Mouse (Mus musculus) heart, adult 9 months (tissue): ENCODE data around the gene Dpy30.
A peak's percentile ranks its signal among the peaks of the same experiment; 100 is the strongest.

ENCODE experiments used
- DNase-seq, 2 experiments: peaks; one replicate each; pipeline ENCODE4 v3.0.0; 2022; ENCODE audit warnings: low spot score in 2 of 2

Dpy30 gene

DNA sequence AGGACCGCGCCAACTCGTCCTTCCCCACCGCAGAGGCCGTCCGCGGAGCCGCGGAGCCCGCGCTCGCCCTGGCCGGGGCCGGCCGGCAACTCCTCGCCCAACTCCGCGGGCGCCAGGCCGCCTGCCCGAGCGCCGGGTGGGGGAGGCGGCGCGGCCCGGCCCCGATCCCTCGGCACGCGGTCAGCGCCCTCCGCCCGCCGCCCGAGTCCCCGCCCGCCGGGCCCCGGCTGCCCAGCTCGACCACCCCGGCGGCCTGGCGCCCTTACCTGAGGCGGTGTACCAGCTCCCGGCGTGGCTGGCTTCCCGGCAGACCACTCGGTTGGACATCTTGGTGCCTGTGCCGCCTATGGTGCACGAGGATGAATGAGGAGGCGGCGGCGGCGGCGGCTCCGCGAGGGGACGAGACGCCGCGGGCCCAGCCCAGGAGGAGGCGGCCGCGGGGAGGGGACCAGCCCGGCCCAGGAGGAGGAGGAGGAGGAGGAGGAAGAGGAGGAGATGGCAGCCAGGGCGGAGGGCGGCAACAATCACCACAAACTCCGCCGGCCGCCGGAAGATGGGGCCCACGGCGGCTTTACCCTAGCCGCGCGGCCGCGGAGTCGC, 29.2 kb downstream of the Dpy30 start:
- peak; percentile 83 to 86 for DNase-seq

DNA sequence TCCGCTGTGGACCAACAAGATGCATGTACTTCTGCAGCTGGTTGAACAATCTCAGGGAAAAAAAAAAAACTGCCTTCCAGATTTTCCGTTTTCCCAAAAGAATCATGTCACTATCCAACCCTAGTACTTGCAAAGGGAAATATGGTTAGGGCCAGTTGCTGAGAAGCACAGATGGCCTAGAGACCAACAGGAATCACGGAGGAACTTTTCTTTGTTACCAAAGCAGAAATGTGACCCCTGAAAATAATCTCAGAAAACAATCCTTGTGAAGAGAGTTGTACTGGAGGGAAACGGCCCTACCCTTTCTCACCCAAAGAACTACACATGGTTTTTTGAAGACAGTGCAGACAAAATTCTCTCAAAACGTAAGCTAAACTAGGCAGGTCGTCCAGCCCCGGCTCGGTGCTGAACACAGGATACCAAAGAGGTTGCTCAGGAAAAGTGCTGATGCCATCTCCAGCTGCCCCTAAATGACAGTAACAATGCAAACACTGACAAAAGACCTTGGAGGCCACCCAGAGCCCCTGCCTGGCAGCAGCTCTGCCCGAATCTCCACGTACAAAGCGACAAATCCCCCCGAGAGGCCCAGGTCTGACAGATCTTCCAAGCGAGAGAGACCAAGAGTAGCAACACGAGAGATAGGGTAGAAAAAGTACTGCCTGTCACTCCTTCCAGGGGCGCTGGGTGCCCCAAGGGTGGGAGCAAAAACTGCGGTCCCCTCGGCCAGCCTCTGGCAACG, 29.9 kb downstream of the Dpy30 start:
- DNase-seq: peak; percentile 23 to 30

DNA sequence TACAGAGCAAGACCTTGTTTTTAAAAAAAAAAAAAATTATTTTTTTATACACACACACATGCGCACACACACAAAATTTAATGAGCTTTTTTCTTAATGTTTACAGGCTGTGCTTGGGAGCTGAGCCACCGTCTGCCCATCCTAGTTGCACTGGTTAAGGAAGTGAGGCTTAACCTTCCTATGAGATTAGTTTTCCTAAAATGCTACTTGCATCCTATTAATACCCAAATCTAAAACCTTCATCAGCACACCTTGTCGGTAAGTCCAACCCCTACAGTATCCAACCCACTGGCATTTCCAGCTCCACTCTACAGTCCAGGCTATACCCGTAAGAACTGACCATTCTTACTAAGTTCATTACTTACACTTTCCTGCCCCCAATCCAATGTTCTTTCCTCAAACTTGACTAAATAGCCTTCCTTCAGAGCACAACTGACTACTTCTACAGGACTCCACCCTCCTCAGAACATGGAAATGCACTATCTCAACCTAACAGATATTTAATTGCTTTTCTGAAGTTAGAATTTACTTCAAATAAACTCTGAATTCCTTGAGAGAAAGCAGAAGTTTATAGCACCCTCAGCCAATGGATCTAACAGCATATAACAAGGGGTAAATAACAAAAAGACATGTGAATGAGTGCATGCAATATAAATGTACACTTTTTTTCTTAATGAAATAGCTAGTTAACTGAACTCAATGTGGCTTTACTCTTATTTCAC, 31.9 kb downstream of the Dpy30 start:
- no peak for DNase-seq

DNA sequence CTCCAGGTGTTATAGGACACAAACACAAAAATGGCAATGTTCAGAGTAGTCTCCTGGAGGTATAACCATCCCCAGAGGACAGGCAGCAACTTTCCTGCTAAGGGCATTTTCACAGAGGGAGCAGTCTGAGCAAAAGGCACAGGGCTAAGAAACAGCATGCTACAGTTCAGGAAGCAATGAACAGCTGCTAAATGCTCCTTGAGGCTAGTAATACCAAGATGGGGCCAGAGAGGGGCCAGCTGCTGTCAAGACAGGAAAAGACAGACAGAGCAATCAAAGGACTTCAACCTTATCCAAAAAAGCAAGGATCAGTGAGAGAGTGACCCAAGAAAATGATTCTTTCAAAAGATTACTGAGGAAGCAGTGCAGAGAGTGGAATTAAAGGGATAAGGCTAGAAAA, 32.9 kb downstream of the Dpy30 start:
- DNase-seq: no peak

DNA sequence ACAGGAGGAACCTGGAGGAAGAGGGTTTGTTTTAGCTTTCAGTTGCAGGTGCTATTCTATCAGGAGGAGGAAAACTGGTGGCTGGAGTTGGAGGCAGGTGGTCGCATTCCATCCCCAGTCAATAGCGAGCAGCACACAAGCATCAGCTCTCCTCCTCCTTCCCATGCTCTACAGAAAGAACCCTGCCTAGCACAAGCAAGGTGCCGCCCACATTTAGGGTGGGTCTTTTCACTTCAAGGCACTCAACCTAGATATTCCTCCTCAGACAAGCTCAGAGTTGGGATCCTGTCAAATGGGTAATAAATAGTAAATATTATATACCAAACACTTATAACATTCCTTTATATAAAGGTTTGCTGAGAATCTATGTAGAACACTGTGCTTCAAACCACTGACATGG, 33.5 kb downstream of the Dpy30 start:
- DNase-seq: no peak

DNA sequence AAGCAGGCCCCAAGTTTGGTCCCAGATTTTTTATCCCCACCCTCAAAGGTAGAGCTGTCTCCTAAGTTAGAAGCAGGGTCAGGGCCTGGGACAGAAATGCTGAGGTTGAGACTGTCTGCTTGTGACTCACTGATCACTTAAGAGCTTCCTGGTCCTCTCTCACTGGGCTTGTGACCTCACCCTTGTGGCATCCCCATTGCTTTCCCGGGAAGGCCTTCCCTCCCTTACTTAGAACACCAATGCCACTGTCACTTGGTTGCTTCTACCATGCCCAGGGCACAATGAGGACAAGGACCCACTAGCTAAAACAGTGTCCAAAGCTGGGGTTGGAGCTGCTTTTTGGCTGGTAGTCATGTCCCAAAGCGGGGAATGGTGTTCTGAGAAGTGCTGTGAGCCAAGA, 35.1 kb downstream of the Dpy30 start:
- DNase-seq: no peak

DNA sequence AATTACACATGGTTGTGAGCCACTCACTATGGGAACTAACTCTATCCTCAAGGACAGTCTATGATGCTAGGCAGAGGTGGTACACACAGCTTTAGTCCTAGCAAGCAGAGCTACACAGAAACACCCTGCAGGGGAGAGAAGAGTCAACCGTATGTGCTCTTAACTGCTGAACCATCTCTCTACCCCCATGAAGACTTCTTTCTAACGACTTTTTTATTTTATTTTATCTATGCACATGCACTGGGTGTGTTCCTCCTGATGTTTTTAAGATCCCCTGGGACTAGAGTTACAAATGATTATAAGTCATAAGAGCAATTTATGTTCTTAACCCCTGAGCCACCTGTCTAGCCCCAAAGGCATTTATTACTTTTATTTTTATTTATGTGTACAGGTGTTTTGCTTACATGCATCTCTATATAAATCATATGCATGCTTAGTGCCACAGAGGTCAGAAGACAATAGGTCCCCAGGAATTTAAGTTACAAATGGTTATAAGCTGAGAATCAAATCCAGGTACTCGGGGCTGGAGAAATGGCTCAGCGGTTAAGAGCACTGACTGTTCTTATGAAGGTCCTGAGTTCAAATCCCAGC, 37.5 kb downstream of the Dpy30 start:
- DNase-seq: no peak

DNA sequence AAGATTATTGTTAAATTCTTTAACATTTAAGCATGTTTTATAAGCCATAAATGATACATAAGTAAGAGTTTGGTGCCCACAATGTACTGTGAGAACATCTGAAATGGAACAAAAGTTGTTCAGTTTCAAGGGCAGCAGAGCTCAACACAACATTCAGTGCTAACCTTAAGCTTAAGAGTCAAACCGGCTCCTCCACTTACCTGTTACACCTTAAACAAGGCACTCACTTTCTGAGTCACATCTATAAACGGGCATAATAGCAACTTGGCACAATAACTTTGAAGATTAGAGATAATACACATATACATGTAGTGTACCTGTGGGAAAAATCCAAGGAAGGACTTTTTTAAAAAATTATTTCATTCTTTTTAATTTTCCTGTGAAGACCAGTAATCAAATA, 38.0 kb downstream of the Dpy30 start:
- no peak for DNase-seq

DNA sequence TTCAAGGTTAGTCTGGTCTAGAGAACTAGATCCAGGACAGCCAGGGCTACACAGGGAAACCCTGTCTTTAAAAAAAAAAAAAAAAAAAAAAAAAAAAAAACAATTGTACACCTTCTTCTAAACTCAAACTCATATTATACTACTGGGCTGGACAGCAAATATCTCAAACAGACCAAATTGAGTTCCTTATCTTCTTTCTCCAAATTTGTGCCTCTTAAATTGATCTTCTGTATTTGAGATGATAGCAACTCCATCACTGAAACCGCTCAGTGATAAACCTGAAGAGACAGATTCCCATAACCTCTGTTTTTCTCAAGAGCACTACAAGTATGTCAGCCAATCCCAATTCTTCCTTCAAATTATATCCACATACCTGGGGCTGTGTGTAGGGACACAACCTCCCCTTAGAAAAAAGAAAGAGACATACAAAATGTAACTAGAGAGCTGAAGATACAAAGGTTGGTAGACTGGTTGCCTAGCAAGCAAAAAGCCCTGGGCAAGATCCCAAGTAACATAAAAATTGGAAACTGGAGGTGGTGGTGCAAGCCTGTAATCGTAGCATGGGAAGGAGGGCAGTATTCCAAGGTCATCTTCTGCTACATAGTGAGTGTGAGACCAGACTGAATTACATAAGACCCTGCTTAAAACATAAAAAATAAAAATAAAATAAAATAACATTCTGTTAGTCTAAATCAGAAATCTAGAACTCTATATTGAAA, 39.2 kb downstream of the Dpy30 start:
- no peak for DNase-seq

DNA sequence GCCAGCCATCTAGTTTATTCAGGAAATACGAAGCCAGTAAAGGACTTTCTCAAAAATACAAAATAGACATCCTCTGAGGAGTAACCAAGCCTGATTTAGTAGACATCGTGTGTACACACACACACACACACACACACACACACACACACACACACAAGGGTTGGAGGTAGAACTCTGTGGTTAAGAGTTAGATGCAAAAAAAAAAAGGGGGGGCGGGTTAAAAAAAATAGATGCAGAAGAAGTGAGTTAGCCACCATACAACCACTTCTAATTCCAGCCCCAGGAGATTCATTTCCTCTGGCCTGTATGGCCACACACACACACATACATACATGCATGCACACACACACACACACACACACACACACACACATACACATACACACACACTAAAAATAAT, 41.7 kb downstream of the Dpy30 start:
- no peak for DNase-seq

DNA sequence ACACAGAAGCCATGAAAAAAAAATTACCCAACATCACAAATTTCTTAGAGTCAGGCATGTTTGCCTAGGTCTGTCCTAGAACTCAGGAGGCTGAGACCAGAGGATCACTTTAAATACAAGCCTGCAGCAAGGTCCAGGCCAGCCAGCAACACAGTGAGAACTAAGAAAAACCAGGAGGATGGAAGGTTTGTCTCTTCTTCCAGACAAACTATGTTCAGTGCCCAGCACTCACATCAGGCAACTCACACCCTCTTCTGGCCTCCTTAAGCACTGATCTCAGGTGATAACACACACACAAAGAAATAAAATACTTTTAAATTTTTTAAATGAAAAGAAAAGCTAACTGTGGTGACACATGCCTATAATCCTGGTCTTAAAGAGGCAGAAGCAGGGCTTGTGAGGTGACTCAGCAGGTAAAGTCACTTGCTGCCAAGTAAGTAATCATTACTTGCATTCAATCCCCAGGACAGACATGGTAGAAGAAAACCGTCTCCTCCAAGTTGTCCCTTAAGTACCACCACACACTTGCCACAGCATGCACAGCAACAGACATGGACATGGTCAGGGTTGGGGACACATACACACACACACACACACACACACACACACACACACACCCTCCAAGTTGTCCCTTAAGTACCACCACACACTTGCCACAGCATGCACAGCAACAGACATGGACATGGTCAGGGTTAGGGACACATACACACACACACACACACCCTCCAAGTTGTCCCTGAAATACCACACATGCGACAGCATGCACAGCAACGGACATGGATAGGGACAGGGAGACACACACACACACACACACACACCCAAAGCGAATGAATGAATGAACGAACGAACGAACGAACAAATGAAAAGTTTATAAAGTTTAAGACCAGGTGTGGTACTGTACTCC, 44.5 kb downstream of the Dpy30 start:
- no peak for DNase-seq

DNA sequence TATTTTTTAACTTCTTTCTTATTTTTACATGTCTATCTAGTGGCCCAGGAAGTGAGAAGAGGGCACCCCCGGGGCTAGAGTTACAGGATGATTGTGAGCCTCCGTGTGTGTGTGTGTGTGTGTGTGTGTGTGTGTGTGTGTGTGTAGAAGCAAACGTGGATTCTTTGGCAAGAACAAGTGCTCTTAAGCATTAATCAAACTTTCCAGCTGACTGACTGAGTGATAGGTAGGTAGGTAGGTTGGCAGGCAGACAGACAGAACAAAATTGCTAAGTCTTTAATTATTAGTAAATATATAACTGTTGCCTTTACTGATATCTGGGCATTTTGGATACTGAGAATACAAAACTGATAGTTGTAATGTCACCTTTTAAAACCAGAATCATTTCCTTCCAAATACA, 49.3 kb downstream of the Dpy30 start:
- DNase-seq: no peak

DNA sequence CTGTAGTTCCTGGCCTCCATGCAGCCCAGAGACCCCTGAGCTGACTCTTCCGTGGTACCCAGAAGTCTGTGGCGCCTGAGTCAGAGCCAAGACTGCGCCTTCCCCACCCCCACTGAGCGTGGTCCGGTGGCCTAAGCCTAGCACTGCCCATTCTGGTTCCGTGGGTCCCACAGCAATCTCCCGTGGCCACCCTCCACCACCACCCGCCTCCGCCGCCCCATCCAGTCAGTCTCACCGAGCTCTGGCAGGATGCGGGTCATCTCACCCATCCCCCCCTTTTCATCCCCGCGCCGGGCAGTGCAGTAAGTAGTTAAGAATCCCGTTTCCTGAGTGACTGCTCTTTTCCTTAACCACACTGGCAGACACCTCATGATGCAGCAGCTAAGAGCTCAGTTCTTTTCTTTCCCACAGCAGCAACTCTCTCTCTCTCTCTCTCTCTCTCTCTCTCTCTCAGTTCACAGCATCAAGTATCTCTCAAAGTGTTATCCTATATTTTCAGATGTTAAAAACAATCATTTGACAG, 51.0 kb downstream of the Dpy30 start:
- DNase-seq: no peak

DNA sequence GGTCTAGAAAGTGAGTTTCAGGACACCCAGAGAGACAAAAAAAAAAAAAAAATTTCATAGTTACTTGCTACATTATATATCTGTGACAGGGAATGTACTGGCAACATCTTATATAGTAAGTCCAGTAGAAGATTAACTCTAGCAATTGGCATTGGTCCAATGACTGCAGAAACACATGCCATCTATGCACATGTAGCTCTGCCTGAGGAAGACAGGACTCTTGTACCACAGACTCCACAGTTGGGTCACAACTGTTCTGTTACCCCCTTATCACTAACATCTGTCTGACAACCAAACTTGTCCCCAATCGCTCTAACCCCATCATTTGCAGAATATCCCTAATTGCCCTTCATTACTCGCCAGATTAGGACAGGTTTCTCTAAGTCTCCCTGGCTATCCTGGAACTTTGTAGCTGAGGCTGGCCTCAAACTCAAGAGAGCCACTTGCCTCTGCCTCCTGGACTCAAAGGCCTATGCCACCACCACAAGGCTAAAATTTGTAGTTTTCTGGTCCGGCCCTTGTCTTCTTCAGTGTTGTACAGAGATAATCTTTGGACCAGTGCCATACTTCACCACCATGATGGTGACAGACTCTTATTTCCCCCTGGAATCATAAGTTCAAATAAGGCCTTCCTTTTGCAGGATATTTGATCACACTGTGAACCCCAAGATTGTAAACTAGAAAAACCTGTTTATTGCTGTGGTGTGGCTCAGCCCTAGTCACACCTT, 52.0 kb downstream of the Dpy30 start:
- DNase-seq: no peak

DNA sequence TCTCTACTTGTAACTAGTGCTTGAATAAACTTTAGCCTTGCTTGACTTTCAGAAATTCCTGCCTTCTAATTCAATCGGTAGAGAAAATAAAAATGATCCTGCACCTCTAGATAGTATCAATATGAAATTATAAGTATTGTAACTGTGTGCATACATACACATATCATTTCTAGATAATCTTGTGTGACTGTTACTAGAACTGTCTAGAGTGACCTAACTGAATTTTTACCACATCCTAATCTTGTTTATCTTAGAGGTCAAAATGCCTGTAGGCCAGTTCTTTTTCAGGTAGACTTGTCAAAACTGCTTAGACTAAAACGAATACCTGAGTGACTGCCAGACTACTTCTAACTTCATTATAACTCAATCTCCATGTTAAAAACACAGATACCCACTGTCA, 53.5 kb downstream of the Dpy30 start:
- no peak for DNase-seq

DNA sequence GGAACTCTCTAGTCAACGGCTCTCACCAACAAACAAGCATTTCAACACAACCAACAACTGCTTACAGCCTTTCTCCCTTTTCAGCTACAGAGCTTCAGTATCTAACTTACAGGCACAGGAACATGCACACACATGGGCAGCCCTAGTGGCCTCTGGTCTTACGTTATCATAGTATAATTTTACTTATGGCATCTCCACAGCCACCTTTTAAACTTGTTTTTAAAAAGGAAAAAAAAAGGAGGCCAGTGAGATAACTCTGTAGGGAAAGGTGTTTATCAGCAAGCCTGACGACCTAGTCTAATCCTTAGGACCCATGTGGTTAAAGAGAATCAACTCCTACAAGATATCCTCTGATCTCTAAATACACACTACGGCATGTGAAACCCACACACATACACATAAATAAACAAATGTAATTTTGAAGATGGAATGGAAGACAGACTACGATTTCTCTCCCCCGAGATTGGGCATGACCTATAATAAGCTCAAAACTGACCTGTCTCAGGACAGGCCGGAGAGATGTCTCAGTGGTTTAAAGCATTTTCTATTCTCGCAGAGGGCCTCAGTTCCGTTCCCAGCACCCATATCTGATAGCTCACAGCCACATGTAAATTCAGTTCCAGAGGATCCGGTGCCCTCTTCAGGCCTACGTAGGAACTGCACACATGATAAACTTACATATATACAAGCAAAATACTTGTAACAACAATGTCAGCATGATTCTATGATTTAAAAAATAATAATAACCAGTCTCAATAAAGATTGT, 56.1 kb downstream of the Dpy30 start:
- no peak for DNase-seq

DNA sequence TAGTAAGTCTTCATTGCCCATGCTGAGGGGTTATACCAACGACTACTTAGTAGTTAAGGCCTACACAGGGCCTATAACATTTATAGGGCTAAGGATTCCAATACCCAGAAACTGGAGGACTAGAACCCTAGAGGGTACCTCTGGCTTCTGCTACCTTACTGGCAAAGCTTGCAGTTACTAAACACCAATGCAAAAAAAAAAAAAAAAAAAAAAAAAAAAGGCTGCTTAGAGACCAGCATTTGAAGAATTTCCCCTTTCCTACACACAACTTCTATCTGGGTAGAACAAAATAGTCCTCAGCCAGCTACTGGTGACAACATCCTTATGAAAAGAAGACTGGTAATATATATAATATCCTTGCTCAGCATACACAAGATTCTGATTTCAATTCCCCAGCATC, 58.1 kb downstream of the Dpy30 start:
- no peak for DNase-seq

DNA sequence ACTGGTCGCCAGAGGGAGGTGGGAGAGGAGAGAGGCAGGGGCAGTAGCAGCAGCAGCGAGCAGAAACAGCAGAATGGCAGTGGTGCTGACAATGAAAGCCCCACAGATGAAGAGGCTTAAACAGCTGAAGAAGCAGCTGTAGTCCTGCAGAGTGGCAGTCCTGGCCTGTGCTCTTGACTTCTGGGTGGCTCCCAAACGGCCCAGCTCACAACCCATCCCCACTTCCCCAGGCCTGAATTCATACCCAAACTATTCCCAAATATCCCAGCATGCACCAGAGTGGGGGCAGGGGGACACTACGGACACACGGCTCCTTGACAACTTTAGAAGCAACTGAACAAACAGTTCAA, 58.6 kb downstream of the Dpy30 start:
- DNase-seq: no peak

DNA sequence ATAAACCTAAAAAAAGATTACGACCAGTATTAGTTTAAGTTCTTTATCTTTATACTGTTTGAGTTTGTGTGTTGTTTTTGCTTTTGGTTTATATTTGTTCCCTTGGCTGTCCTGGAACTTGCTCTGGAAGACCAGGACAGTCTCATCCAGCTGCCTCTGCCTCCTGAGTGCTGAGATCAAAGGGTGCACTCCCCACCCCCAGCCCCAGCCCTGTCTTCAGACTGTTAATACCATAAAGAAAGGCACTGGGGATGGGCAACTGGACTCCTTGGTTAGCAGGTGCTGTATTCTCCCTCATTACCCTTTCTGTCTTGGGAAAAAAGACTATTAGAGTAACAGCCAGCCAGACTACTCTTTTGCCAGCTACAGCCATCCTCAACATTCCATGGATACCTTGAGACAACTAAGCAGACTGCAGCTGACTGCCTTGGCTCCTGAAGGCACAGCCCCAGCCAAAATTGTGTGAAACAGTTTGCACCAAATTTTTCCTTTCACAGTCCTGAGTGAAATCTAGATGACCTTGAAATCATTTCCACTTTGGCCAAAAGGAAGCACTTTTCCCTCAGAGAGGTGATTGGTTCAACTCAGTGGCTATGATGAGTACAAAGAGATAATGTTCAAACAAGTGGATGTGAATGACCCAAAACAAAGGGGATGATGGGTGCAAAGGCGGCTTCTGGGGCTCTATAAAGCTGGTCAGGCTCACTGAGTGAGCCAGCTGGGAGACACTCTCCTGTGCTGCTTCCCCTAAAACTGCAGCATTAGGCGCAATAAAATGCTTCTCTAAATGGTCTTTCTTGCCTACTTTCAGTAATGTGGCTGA, 59.2 kb downstream of the Dpy30 start:
- peak; percentile 14 to 32 for DNase-seq
